Mouse (Mus musculus) monocyte, adult 2 months (primary cell): ENCODE results near the gene Rad54l2.

Source experiments
- DNase-seq, 2 experiments: peaks; one replicate each; pipeline ENCODE4 v3.0.0; 2022; ENCODE audit warnings: low spot score in 2 of 2, low read depth in 1 of 2

Rad54l2 gene

GRCm38 (mm10) chr9:106754311-106754710, 34.7 kb downstream of the Rad54l2 start:
- DNase-seq = no peak

GRCm38 (mm10) chr9:106752135-106752534, 36.9 kb downstream of the Rad54l2 start:
- DNase-seq = no peak

- DNase-seq = no peak
These were observed 49.0 kb downstream of the Rad54l2 start for GRCm38 (mm10) chr9:106739962-106740361.

GRCm38 (mm10) chr9:106739056-106739455, 49.9 kb downstream of the Rad54l2 start:
- DNase-seq = no peak

GRCm38 (mm10) chr9:106738199-106738985, 50.6 kb downstream of the Rad54l2 start:
- DNase-seq = no peak

GRCm38 (mm10) chr9:106733690-106734089, 55.3 kb downstream of the Rad54l2 start:
- no peak for DNase-seq

- DNase-seq = no peak
These were observed 59.6 kb downstream of the Rad54l2 start for GRCm38 (mm10) chr9:106729416-106729815.

GRCm38 (mm10) chr9:106726891-106727290, 62.1 kb downstream of the Rad54l2 start:
- DNase-seq = no peak

GRCm38 (mm10) chr9:106725435-106725834, 63.6 kb downstream of the Rad54l2 start:
- no peak for DNase-seq

GRCm38 (mm10) chr9:106724864-106725263, 64.1 kb downstream of the Rad54l2 start:
- DNase-seq = no peak

- no peak for DNase-seq
These were observed 72.3 kb downstream of the Rad54l2 start for GRCm38 (mm10) chr9:106716729-106717128.

- no peak for DNase-seq
These were observed 72.8 kb downstream of the Rad54l2 start for GRCm38 (mm10) chr9:106716232-106716631.

GRCm38 (mm10) chr9:106712470-106712869, 76.5 kb downstream of the Rad54l2 start:
- DNase-seq = no peak

GRCm38 (mm10) chr9:106692973-106693481, 96.0 kb downstream of the Rad54l2 start:
- DNase-seq = no peak

- DNase-seq = no peak
These were observed 100.2 kb downstream of the Rad54l2 start for GRCm38 (mm10) chr9:106688834-106689233.

- DNase-seq = peak; percentile 19 to 45
These were observed 101.9 kb downstream of the Rad54l2 start for GRCm38 (mm10) chr9:106686983-106687650.

- DNase-seq = peak; percentile 7 to 45
These were observed 103.5 kb downstream of the Rad54l2 start, which contains the start of gene Tex264 for GRCm38 (mm10) chr9:106685249-106686101. TSS of gene Tex264 (minus strand) at chr9:106685927.

GRCm38 (mm10) chr9:106684918-106685248, 104.1 kb downstream of the Rad54l2 start:
- no peak for DNase-seq

GRCm38 (mm10) chr9:106684093-106684872, 104.7 kb downstream of the Rad54l2 start:
- DNase-seq = no peak

GRCm38 (mm10) chr9:106681026-106681425, 108.0 kb downstream of the Rad54l2 start:
- no peak for DNase-seq

- no peak for DNase-seq
These were observed 110.8 kb downstream of the Rad54l2 start for GRCm38 (mm10) chr9:106678242-106678641.
